In the genomic region with DNA sequence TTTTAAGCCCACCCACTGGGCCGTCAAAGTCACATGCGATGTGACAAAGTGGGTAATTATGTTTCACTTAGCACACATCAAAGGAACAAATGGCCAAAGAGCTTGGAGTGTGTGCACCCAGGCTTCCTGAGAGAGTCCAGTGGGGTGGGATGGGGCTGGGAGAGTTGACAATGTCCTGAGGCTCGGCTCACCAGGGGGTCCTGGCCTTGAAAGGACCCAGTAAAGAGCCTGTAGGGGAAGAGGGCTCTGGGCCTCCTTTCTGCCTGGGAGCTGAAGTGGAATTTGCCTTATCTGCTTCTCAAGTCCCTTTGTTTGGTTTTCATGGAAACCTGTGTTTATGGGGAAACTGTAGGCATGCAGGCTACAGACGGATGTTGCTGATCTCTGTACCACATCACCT, we compare ENCODE assay signal across 13 mouse cellular contexts.
DNase-seq lines count a peak whose midpoint lies in the region; ATAC-seq lines count a peak whose summit lies in the region.
"Had no signal": no experiment of that assay in that cellular context is flagged by ENCODE, and none has a peak within 500 bp of the region (broad histone marks: within the 10 kb centered on the region; RNA-seq: fewer than 3 reads in every experiment).

No protein-coding gene starts in this region.

- no peak overlapping the region for H3K4me2 ChIP-seq in intestine, embryonic 15.5 days (replicated peaks)
- H3K4me2 ChIP-seq in intestine, embryonic 16.5 days (ENCODE audit: low read depth, low read length): no peak overlapping the region
- H3K4me2 ChIP-seq in hindbrain, embryonic 12.5 days (replicated peaks): no peak overlapping the region
- H3K4me2 ChIP-seq in neural tube, embryonic 12.5 days (replicated peaks): no peak overlapping the region
- H3K4me2 ChIP-seq: limb, embryonic 12.5 days had no signal

- ATAC-seq in intestine, embryonic 15.5 days: peak; percentile 17; the same call in 1 of the 2 replicates
- ATAC-seq in intestine, embryonic 16.5 days: no peak
- peak; percentile 46; the same call in 1 of the 2 replicates for ATAC-seq in hindbrain, embryonic 12.5 days (ENCODE audit: low FRiP score)
- ATAC-seq in neural tube, embryonic 12.5 days (ENCODE audit: low FRiP score, low read depth): 0 out of 2 replicates have a peak, but pooled peaks have one; percentile 21
- ATAC-seq: lung, postnatal 0 days had no signal

- no peak overlapping the region for H3K9ac ChIP-seq in intestine, embryonic 15.5 days
- H3K9ac ChIP-seq in intestine, embryonic 16.5 days (ENCODE audit: low read depth, low read length): no peak overlapping the region
- no peak overlapping the region for H3K9ac ChIP-seq in hindbrain, embryonic 12.5 days
- H3K9ac ChIP-seq in neural tube, embryonic 12.5 days: no peak overlapping the region
- H3K9ac ChIP-seq: limb, embryonic 12.5 days had no signal

- DNase-seq in embryo, embryonic 10.5 days (ENCODE audit: low spot score): peak; percentile 62
- no peak for DNase-seq in cerebellum, adult 9-10 months
- no peak for DNase-seq in natural killer cell, adult 2 months (ENCODE audit: low spot score in 2 of 2)
- DNase-seq in gastrocnemius, postnatal 36 days: no peak
- DNase-seq: thymus, postnatal 36 days had no signal

- H3K9me3 ChIP-seq in intestine, embryonic 15.5 days: no peaks in the 10 kb centered on the region
- no peaks in the 10 kb centered on the region for H3K9me3 ChIP-seq in intestine, embryonic 16.5 days (ENCODE audit: control insufficient read depth, low read length)
- no peaks in the 10 kb centered on the region for H3K9me3 ChIP-seq in hindbrain, embryonic 12.5 days (replicated peaks)
- no peaks in the 10 kb centered on the region for H3K9me3 ChIP-seq in neural tube, embryonic 12.5 days
- H3K9me3 ChIP-seq: limb, embryonic 12.5 days had no signal

- H3K4me3 ChIP-seq in intestine, embryonic 15.5 days (replicated peaks): no peak overlapping the region
- H3K4me3 ChIP-seq in intestine, embryonic 16.5 days (ENCODE audit: low read length): no peak overlapping the region
- no peak overlapping the region for H3K4me3 ChIP-seq in hindbrain, embryonic 12.5 days
- no peak overlapping the region for H3K4me3 ChIP-seq in neural tube, embryonic 12.5 days
- H3K4me3 ChIP-seq: erythroblast, embryonic 14.5 days; limb, embryonic 12.5 days had no signal

- no peaks in the 10 kb centered on the region for H3K27me3 ChIP-seq in intestine, embryonic 15.5 days (replicated peaks)
- no peaks in the 10 kb centered on the region for H3K27me3 ChIP-seq in intestine, embryonic 16.5 days (replicated peaks; ENCODE audit: control insufficient read depth, insufficient read depth, low read length)
- H3K27me3 ChIP-seq in hindbrain, embryonic 12.5 days: no peaks in the 10 kb centered on the region
- H3K27me3 ChIP-seq in neural tube, embryonic 12.5 days (replicated peaks): no peaks in the 10 kb centered on the region
- H3K27me3 ChIP-seq: CH12.LX had no signal

- intact Hi-C loops in gastrocnemius, postnatal 36 days (cut with DNase I): no loop called here

- no peak overlapping the region for H3K27ac ChIP-seq in intestine, embryonic 15.5 days
- no peak overlapping the region for H3K27ac ChIP-seq in intestine, embryonic 16.5 days (ENCODE audit: low read length)
- H3K27ac ChIP-seq in hindbrain, embryonic 12.5 days: no peak overlapping the region
- no peak overlapping the region for H3K27ac ChIP-seq in neural tube, embryonic 12.5 days
- H3K27ac ChIP-seq: limb, embryonic 12.5 days had no signal

- 6% methylated on average over 4 of the region's 4 CpGs for WGBS in intestine, embryonic 15.5 days
- 9% methylated on average over 4 of the region's 4 CpGs for WGBS in intestine, embryonic 16.5 days
- 0% methylated on average over 4 of the region's 4 CpGs for WGBS in hindbrain, embryonic 12.5 days
- WGBS in neural tube, embryonic 12.5 days: 8% methylated on average over 4 of the region's 4 CpGs

- no peaks in the 10 kb centered on the region for H3K4me1 ChIP-seq in intestine, embryonic 15.5 days (replicated peaks)
- 0 out of 2 replicates have a peak, but pooled peaks cover 5% of the 10 kb centered on the region for H3K4me1 ChIP-seq in intestine, embryonic 16.5 days (ENCODE audit: control insufficient read depth, insufficient read depth, low read length)
- H3K4me1 ChIP-seq in hindbrain, embryonic 12.5 days: peaks cover 29% of the 10 kb centered on the region
- H3K4me1 ChIP-seq in neural tube, embryonic 12.5 days: peaks cover 19% of the 10 kb centered on the region

- H3K36me3 ChIP-seq in intestine, embryonic 15.5 days: no peaks in the 10 kb centered on the region
- H3K36me3 ChIP-seq in intestine, embryonic 16.5 days (ENCODE audit: control insufficient read depth, insufficient read depth, low read length): no peaks in the 10 kb centered on the region
- no peaks in the 10 kb centered on the region for H3K36me3 ChIP-seq in hindbrain, embryonic 12.5 days
- H3K36me3 ChIP-seq in neural tube, embryonic 12.5 days: no peaks in the 10 kb centered on the region
- H3K36me3 ChIP-seq: limb, embryonic 12.5 days had no signal
